27 mouse cellular contexts compared by ENCODE assay signal in genomic region chr12:21288716-21289395, GRCm38 (mm10). TPM values are rescaled to one million over a fixed set of nuclear protein-coding genes. Genes with fewer than 3 reads are reported as not detected.
DNase-seq lines count a peak whose midpoint lies in the region; ATAC-seq and TF ChIP-seq lines count a peak whose summit lies in the region.
"Had no signal": no experiment of that assay in that cellular context is flagged by ENCODE, and none has a peak within 500 bp of the region (broad histone marks: within the 10 kb centered on the region; RNA-seq: fewer than 3 reads in every experiment).

No protein-coding gene starts in this region.

- no peak for ATAC-seq in hindbrain, embryonic 14.5 days (ENCODE audit: low FRiP score)
- ATAC-seq in hindbrain, postnatal 0 days: no peak
- peak; percentile 55 for ATAC-seq in lung, postnatal 0 days
- no peak for ATAC-seq in stomach, postnatal 0 days (ENCODE audit: low FRiP score, low TSS enrichment)
- ATAC-seq: activated CD4-positive, CD25-positive, alpha-beta regulatory T cell, adult 4 months; forebrain, postnatal 0 days; liver, embryonic 12.5 days; liver, postnatal 0 days had no signal

- H3K27me3 ChIP-seq in hindbrain, embryonic 14.5 days (ENCODE audit: control insufficient read depth, insufficient read depth, low read length): no peaks in the 10 kb centered on the region
- no peaks in the 10 kb centered on the region for H3K27me3 ChIP-seq in hindbrain, postnatal 0 days (ENCODE audit: insufficient read depth, low read length)
- H3K27me3 ChIP-seq in lung, postnatal 0 days (replicated peaks; ENCODE audit: insufficient read depth, low read length): no peaks in the 10 kb centered on the region
- H3K27me3 ChIP-seq in stomach, postnatal 0 days (ENCODE audit: control insufficient read depth, insufficient read depth, low read length): no peaks in the 10 kb centered on the region
- H3K27me3 ChIP-seq: CH12.LX; forebrain, embryonic 12.5 days; heart, embryonic 12.5 days; hindbrain, embryonic 13.5 days; limb, embryonic 13.5 days; liver, embryonic 12.5 days; midbrain, embryonic 12.5 days; neural tube, embryonic 13.5 days had no signal

- H3K4me1 ChIP-seq in hindbrain, embryonic 14.5 days (replicated peaks; ENCODE audit: control insufficient read depth, insufficient read depth, low read length): peaks cover 26% of the 10 kb centered on the region
- no peaks in the 10 kb centered on the region for H3K4me1 ChIP-seq in hindbrain, postnatal 0 days (ENCODE audit: insufficient read depth, low read length)
- H3K4me1 ChIP-seq in lung, postnatal 0 days (ENCODE audit: insufficient read depth, low read depth, low read length): peaks cover 14% of the 10 kb centered on the region; the same call in 1 of the 2 replicates
- peaks cover 4% of the 10 kb centered on the region; the same call in 1 of the 2 replicates for H3K4me1 ChIP-seq in stomach, postnatal 0 days (replicated peaks; ENCODE audit: control insufficient read depth, insufficient read depth)

- peak overlapping the region; percentile 17; the same call in 1 of the 2 replicates for H3K9ac ChIP-seq in hindbrain, embryonic 14.5 days
- H3K9ac ChIP-seq in hindbrain, postnatal 0 days (replicated peaks; ENCODE audit: low read length): no peak overlapping the region
- H3K9ac ChIP-seq in lung, postnatal 0 days (replicated peaks; ENCODE audit: low read depth): no peak overlapping the region
- H3K9ac ChIP-seq in stomach, postnatal 0 days (ENCODE audit: low read length): no peak overlapping the region
- H3K9ac ChIP-seq: forebrain, embryonic 12.5 days; forebrain, postnatal 0 days; heart, embryonic 12.5 days; hindbrain, embryonic 13.5 days; limb, embryonic 13.5 days; liver, embryonic 12.5 days; liver, postnatal 0 days; midbrain, embryonic 12.5 days had no signal

- no peaks in the 10 kb centered on the region for H3K9me3 ChIP-seq in hindbrain, embryonic 14.5 days (ENCODE audit: control insufficient read depth, low read length)
- H3K9me3 ChIP-seq in hindbrain, postnatal 0 days (ENCODE audit: low read length): no peaks in the 10 kb centered on the region
- H3K9me3 ChIP-seq in lung, postnatal 0 days (ENCODE audit: low read length): no peaks in the 10 kb centered on the region
- H3K9me3 ChIP-seq in stomach, postnatal 0 days (ENCODE audit: control insufficient read depth, low read length): no peaks in the 10 kb centered on the region
- H3K9me3 ChIP-seq: forebrain, embryonic 12.5 days; heart, embryonic 12.5 days; hindbrain, embryonic 13.5 days; limb, embryonic 13.5 days; liver, embryonic 12.5 days; midbrain, embryonic 12.5 days; neural tube, embryonic 13.5 days had no signal

- TF ChIP-seq EP300 in lung, postnatal 0 days (IDR thresholded peaks at IDR 0.05): no peak
- no peak for TF ChIP-seq EP300 in stomach, postnatal 0 days (optimal IDR thresholded peaks at IDR 0.05)

- H3K36me3 ChIP-seq in hindbrain, embryonic 14.5 days (replicated peaks; ENCODE audit: control insufficient read depth, insufficient read depth): peaks cover 40% of the 10 kb centered on the region
- H3K36me3 ChIP-seq in hindbrain, postnatal 0 days (ENCODE audit: insufficient read depth, low read length): peaks cover 17% of the 10 kb centered on the region; the same call in 1 of the 2 replicates
- H3K36me3 ChIP-seq in lung, postnatal 0 days (ENCODE audit: insufficient read depth, low read length): peaks cover 16% of the 10 kb centered on the region; the same call in 1 of the 2 replicates
- peaks cover 14% of the 10 kb centered on the region for H3K36me3 ChIP-seq in stomach, postnatal 0 days (ENCODE audit: control insufficient read depth, insufficient read depth, low read length)

- WGBS in hindbrain, embryonic 14.5 days: 95% methylated on average over 3 of the region's 3 CpGs
- 83% methylated on average over 3 of the region's 3 CpGs for WGBS in hindbrain, postnatal 0 days
- 64% methylated on average over 3 of the region's 3 CpGs for WGBS in lung, postnatal 0 days
- WGBS in stomach, postnatal 0 days: 89% methylated on average over 3 of the region's 3 CpGs

- no peak overlapping the region for H3K4me2 ChIP-seq in hindbrain, embryonic 14.5 days (replicated peaks)
- H3K4me2 ChIP-seq in hindbrain, postnatal 0 days (ENCODE audit: low read depth, low read length): no peak overlapping the region
- peak overlapping the region; percentile 20; the same call in 1 of the 2 replicates for H3K4me2 ChIP-seq in lung, postnatal 0 days (replicated peaks; ENCODE audit: low read depth, low read length)
- no peak overlapping the region for H3K4me2 ChIP-seq in stomach, postnatal 0 days (replicated peaks; ENCODE audit: low read depth)
- H3K4me2 ChIP-seq: forebrain, embryonic 12.5 days; heart, embryonic 12.5 days; hindbrain, embryonic 13.5 days; limb, embryonic 13.5 days; liver, embryonic 12.5 days; midbrain, embryonic 12.5 days; neural tube, embryonic 13.5 days had no signal

- TF ChIP-seq CTCF in hindbrain, postnatal 0 days (IDR thresholded peaks at IDR 0.05; ENCODE audit: low read depth): no peak
- TF ChIP-seq CTCF in lung, postnatal 0 days (IDR thresholded peaks at IDR 0.05): no peak
- TF ChIP-seq CTCF in stomach, postnatal 0 days (IDR thresholded peaks at IDR 0.05; ENCODE audit: low read depth): no peak

- no peak overlapping the region for H3K4me3 ChIP-seq in hindbrain, embryonic 14.5 days (replicated peaks; ENCODE audit: low read length)
- H3K4me3 ChIP-seq in hindbrain, postnatal 0 days (ENCODE audit: low read length): no peak overlapping the region
- H3K4me3 ChIP-seq in lung, postnatal 0 days (ENCODE audit: low read depth, low read length): no peak overlapping the region
- no peak overlapping the region for H3K4me3 ChIP-seq in stomach, postnatal 0 days (ENCODE audit: low read depth, low read length)
- H3K4me3 ChIP-seq: erythroblast, embryonic 14.5 days; forebrain, embryonic 12.5 days; heart, embryonic 12.5 days; hindbrain, embryonic 13.5 days; layer of hippocampus, adult 2 months; limb, embryonic 13.5 days; liver, embryonic 12.5 days; midbrain, embryonic 12.5 days; neural tube, embryonic 13.5 days had no signal

- no peak overlapping the region for H3K27ac ChIP-seq in hindbrain, embryonic 14.5 days
- H3K27ac ChIP-seq in hindbrain, postnatal 0 days: no peak overlapping the region
- H3K27ac ChIP-seq in lung, postnatal 0 days (ENCODE audit: low read length): peak overlapping the region; percentile 78
- H3K27ac ChIP-seq in stomach, postnatal 0 days (replicated peaks): no peak overlapping the region
- H3K27ac ChIP-seq: forebrain, embryonic 12.5 days; hindbrain, embryonic 13.5 days; layer of hippocampus, adult 2 months; limb, embryonic 13.5 days; liver, embryonic 12.5 days; midbrain, embryonic 12.5 days; neural tube, embryonic 13.5 days had no signal

- no peak for DNase-seq in hindbrain, embryonic 14.5 days (ENCODE audit: low spot score)
- DNase-seq in hindbrain, postnatal 0 days (ENCODE audit: low spot score): no peak
- DNase-seq in lung, adult 18-20 months: peak; percentile 71 to 77
- DNase-seq in lung, postnatal 0 days (ENCODE audit: low spot score): peak; percentile 90
- DNase-seq in lung, postnatal 4 days: peak; percentile 42 to 56
- DNase-seq in stomach, postnatal 0 days (ENCODE audit: low spot score): no peak
- DNase-seq in liver: no peak
- DNase-seq: adrenal gland, adult 8-10 months; cerebellum, adult 8-10 months; gastrocnemius, postnatal 14 days; heart, adult 18-20 months; kidney, adult 18-20 months; liver, postnatal 0 days; right cerebral cortex, postnatal 4 days; thymus, postnatal 4 days had no signal

RNA-seq across cellular contexts. Expression of gene Itgb1bp1, which starts 2.8 kb away (rescaled TPM):
- 37.3 and 37.4 TPM in 2 replicates for polyA plus RNA-seq in hindbrain, embryonic 14.5 days (2014; fragmentation: Nextera tagmentation; extraction: Ambion mirVana)
- 20.8 and 21.1 TPM in 2 replicates for total RNA-seq in hindbrain, postnatal 0 days (2014; rRNA removed)
- 37.0 and 38.5 TPM in 2 replicates for polyA plus RNA-seq in hindbrain, postnatal 0 days (2015; fragmentation: Nextera tagmentation; extraction: Ambion mirVana)
- polyA plus RNA-seq in lung, postnatal 0 days (2015; fragmentation: Nextera tagmentation; extraction: Ambion mirVana): 65.5 and 67.6 TPM in 2 replicates
- 31.6 and 32.6 TPM in 2 replicates for polyA plus RNA-seq in stomach, postnatal 0 days (2015; fragmentation: Nextera tagmentation; extraction: Ambion mirVana)

RNA-seq across cellular contexts. Expression of gene Cpsf3, which starts 3.7 kb away (rescaled TPM):
- 88.1 and 88.5 TPM in 2 replicates for polyA plus RNA-seq in hindbrain, embryonic 14.5 days (2014; fragmentation: Nextera tagmentation; extraction: Ambion mirVana)
- total RNA-seq in hindbrain, postnatal 0 days (2014; rRNA removed): 39.6 and 41.7 TPM in 2 replicates
- 69.5 and 69.7 TPM in 2 replicates for polyA plus RNA-seq in hindbrain, postnatal 0 days (2015; fragmentation: Nextera tagmentation; extraction: Ambion mirVana)
- polyA plus RNA-seq in lung, postnatal 0 days (2015; fragmentation: Nextera tagmentation; extraction: Ambion mirVana): 65.4 and 69.7 TPM in 2 replicates
- polyA plus RNA-seq in stomach, postnatal 0 days (2015; fragmentation: Nextera tagmentation; extraction: Ambion mirVana): 45.2 and 48.1 TPM in 2 replicates

RNA-seq across cellular contexts. Expression of gene Iah1, which starts 27.3 kb away (rescaled TPM):
- polyA plus RNA-seq in hindbrain, embryonic 14.5 days (2014; fragmentation: Nextera tagmentation; extraction: Ambion mirVana): 28.4 and 36.5 TPM in 2 replicates
- 33.1 and 33.2 TPM in 2 replicates for total RNA-seq in hindbrain, postnatal 0 days (2014; rRNA removed)
- polyA plus RNA-seq in hindbrain, postnatal 0 days (2015; fragmentation: Nextera tagmentation; extraction: Ambion mirVana): 31.2 and 37.0 TPM in 2 replicates
- polyA plus RNA-seq in lung, postnatal 0 days (2015; fragmentation: Nextera tagmentation; extraction: Ambion mirVana): 111 and 112 TPM in 2 replicates
- polyA plus RNA-seq in stomach, postnatal 0 days (2015; fragmentation: Nextera tagmentation; extraction: Ambion mirVana): 43.1 and 45.1 TPM in 2 replicates

Comparison
In these comparisons a context has a peak if more than half of its experiments do, and no peak if none do; other contexts are left out.
1. DNase-seq: peak in lung, adult 18-20 months (2 of 2), lung, postnatal 0 days (single experiment) and lung, postnatal 4 days (2 of 2); none in hindbrain, embryonic 14.5 days (single experiment), hindbrain, postnatal 0 days (single experiment), stomach, postnatal 0 days (single experiment) and liver (single experiment).